Mouse (Mus musculus) erythroblast, embryonic 14.5 days (primary cell): ENCODE measurements at regions not wholly inside any gene's neighbourhood (a gene's known extent, or its start where the extent isn't known, plus 50 kb on each side); places are given as distances from the start of the nearest gene placed in this dataset.

ENCODE experiments used
- GATA1 ChIP-seq: IDR thresholded peaks from 2 replicates; pipeline ENCODE4 v1.6.1; 2012; ENCODE audit warnings: low read length, inconsistent platforms, mixed read lengths
- TAL1 ChIP-seq: IDR thresholded peaks from 3 replicates; pipeline ENCODE4 v1.6.1; 2012; ENCODE audit warnings: low read length, inconsistent platforms, mixed read lengths

GRCm38 (mm10) chr16:50852081-50852480 lies 261.1 kb upstream of the Ccdc54 start:
- TF ChIP-seq GATA1 (no peak), TAL1 (no peak)
